Mouse (Mus musculus) left cerebral cortex, adult 9 months (tissue): ENCODE data around the gene Rce1.
"Not testable (repeated sequence)": the region's sequence is repeated elsewhere in the genome, so short reads cannot be mapped to it uniquely, and the experiment has no call there.

Experiments used
- DNase-seq, 2 experiments: peaks; one replicate each; pipeline ENCODE4 v3.0.0; 2022; ENCODE audit warnings: low spot score in 2 of 2

Rce1 gene

DNA sequence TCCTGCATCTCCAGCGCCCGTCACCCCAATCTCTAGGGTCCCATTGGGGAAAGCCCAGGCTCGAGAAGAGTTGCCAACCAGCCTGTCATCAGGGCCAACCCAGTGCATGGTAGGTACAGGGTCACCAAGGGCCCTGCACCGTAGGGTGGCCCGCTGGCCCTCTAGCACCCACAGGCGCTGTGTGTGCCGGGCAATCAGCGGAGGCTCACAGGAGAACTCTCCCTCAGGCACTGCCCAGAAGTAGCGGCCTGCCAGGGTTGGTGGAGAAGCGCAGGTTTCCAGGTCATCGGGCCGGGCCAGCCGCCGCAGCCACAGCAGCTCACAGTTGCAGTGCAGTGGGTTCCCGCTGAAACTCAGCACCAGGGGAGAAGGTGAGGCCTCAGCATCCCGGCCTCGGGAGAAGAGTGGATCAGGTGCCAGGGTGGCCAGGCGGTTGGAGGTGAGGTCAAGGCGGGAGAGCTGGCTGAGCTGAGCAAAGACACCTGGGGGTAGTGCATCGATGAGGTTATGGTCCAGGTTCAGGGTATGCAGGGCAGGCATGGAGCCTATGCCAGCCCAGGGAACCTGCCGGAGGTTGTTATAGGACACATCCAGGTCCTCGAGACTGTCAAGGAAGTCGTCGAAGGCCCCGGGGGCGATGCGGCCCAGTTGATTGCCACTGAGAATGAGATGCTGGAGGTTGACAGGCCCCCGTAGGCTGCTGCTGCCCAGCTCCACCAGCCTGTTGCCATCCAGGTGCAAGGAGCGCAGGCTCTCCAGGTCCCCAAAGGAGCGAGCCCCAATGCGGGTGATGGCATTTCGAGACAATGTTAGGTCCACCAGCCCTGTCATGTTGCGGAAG, 11.8 kb downstream of the Rce1 start:
- no peak for DNase-seq

DNA sequence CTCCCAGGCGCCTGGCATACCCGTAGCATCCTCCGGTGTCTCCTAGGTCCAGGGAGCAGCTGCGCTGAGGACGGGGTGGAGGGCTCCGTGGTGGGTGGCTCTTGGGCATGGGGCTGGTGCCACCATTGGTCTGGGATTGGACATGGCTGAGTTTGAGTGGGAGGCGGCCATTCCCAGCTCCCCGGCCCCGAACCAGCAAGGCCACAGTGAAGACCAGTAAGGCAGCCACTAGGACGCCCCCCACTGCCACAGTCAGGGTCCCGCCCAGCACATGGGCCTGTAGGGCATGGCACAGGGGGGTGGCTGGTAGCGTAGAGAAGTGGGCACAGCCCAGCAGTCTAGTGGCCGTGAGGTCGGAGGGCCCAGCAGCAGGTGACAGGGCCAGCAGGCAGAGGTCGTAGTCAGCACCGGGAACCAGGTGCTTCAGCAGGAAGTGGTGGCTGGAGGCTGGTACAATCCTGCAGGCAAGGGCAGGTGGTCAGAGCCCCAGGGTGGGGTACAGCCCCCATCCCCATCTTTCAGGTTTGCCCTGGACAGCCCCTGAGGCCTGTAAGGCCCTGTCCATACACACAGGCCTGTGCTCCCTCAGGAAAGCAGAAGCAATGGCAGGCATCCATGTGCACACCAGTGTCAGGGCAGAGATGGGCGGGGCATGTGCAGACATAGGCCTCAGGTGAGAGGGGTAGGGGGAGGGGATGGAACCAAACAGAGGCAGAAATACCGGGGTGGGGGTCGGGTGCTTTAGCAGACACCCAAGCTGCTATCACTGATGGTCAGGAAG, 13.1 kb downstream of the Rce1 start:
- no peak for DNase-seq

GRCm38 (mm10) chr19:4610109-4610508, 15.3 kb downstream of the Rce1 start:
- no peak for DNase-seq

DNA sequence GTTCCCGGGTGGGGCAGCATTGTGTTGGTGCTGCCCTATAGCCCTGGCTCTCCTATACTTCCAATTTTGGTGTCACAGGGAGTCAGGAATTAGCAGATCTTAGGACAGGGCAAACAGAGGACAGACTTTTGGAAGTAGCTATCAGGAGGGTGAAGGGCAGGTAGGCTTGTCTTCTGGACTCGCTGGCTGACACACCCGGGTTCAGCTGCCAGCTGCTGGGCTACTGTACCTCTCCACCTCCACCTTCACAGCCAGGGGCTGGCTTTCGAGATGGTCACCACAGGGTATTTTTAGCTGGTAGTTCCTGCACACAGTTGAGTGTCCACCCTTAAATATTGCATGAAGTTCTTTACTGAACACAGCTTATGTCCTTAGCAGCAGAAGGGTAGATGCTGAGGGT, 16.9 kb downstream of the Rce1 start:
- DNase-seq = no peak

GRCm38 (mm10) chr19:4607406-4607805, 18.0 kb downstream of the Rce1 start:
- no peak for DNase-seq

DNA sequence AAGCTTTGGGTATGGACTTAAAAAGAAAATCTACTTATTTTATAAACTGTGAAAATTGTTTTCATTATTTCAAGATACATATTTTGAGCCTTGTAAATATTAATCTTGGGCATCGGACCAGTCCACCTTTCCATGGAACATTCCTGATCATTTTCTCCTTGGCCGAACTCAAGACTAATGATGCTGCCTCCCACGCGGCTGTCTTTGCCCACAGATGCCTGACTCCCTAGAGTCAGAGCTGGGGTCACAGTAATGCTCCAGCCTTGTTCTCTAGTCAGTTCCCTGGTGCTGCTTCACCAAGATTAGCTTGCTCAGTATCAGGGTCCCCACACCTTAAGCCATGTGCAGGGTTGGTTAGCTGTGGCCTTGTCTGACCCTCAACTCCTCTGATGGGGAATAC, 19.8 kb downstream of the Rce1 start:
- DNase-seq = no peak

DNA sequence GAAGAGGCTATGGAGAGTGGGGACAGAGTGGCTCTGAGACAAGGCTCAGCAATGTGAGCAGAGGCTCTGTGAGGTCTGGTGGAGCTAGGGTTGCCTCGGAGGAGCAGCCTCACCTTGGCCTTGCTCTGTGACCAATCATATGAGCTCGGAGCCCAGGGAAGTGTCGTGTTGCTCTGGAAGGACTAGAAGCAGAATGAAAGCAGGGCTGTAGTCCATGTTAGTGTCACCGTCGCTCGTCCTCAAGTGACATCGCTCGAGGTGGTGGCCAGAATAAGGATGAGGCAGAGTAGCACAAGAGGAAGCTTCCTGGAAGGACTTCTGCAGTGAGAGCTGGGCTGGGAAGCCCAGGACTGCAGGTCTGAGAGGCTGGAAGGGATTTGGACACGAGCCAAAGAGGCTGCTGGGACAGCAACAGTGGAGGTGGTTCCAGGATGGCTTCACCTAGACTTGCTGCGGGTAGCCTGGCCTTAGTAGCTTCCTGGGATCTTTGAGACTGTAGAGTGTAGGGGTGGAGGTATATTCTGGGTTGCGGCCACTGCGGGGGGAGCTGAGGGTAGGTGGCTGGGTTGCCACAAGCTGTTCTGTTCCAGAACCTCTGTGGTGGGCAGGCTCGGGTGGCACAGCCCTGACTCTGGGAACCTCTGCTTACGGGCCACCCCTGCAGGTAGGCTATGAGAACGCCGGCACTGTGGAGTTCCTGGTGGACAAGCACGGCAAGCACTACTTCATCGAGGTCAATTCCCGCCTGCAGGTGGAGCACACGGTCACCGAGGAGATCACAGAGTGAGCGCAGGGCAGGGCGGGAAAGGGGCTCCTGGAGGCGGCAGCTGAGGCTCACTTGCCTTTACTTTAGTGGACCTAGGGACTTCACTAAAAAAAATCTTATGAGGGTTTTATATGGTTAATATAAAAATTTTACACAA, 21.4 kb downstream of the Rce1 start:
- DNase-seq = no peak

- no peak for DNase-seq
These were observed 23.0 kb downstream of the Rce1 start for GRCm38 (mm10) chr19:4602459-4602858.

DNA sequence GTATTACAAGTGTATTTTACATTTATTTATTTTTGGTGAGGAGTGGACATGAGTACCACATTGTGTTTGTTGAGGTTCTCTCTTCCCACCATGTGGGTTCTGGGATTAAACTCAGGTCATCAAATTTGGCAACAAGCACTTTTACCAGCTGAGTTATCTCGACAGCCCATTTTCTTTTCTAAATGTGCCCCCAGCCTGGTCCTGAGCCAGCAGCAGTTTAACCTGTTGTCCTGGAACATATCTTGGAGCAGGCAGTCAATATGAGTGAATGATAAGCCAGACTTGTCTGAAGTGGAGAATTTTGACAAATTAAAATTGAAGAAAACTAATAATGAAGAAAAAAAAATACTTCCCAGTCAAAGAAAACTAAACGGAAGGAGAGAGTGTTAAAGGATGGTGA, 29.4 kb downstream of the Rce1 start:
- no peak for DNase-seq

GRCm38 (mm10) chr19:4593792-4594522, 31.5 kb downstream of the Rce1 start:
- no peak for DNase-seq

DNA sequence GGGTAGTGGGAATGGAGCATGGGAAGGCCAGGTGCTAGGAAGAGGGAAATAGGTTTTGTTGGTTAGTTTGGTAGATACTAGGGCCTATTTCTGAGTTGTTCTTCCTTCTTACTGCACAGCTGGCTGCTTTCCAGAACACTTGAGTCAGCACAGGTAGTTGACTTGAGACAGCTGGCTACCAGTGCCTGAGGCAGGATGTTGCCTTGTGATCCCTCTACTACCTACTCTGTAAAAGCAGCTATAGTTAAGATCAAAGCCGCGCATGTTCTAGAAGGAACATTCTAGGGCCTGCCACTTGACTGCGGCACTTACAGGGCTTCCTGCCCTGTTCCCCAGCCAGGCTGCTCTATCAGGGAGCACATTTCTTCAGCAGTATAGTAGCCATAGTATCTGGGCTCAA, 35.4 kb downstream of the Rce1 start:
- DNase-seq = no peak

- no peak for DNase-seq
These were observed 36.4 kb downstream of the Rce1 start for GRCm38 (mm10) chr19:4589081-4589480.

- DNase-seq = no peak
These were observed 37.0 kb downstream of the Rce1 start for GRCm38 (mm10) chr19:4588430-4588829.

DNA sequence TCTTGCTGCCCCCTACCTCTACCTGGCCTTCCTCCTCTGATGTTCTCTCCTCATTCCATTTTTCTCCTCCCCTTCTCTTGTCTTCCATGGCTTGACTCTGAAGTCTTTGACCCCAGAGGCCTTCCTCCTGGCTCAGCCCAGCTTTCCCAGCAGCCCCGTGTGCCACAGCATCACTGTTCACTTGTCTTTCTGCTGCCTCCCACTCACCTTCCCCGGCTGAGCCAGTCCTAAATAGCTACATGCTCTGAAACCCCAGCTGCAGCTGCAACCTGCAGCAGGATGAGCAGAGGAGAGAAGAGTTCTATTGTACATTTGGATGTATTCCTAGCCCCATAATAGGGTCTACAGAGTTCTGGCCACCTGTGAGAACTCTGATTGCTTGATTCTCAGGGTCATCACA, 38.0 kb downstream of the Rce1 start:
- DNase-seq = peak; percentile 42 to 46

- not testable (repeated sequence) for DNase-seq
These were observed 38.7 kb downstream of the Rce1 start for GRCm38 (mm10) chr19:4586783-4587182.

- peak in 1 of 2 experiments; percentile 27 for DNase-seq
These were observed 41.6 kb downstream of the Rce1 start for GRCm38 (mm10) chr19:4583856-4584255.

DNA sequence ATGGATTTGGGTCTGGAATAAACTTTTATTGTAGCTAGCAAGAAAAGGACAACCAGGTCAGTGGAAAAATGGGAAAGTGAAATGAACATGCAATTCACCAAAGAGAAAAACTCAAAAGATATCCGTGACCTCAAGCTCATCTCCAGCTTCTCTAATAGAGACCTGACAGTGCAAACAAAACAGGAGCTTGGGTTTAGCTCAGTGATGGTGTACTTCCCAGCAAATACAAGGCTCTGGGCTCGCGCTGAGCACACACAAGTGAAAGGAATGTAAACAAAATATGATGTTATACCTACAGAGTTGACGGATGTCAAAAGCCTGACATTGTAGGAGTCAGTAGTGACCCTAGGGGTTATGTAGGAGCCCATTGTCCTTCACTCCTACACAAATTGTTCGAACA, 46.1 kb downstream of the Rce1 start:
- DNase-seq = no peak

- no peak for DNase-seq
These were observed 46.6 kb downstream of the Rce1 start for GRCm38 (mm10) chr19:4578799-4579198.

- DNase-seq = no peak
These were observed 52.2 kb downstream of the Rce1 start for GRCm38 (mm10) chr19:4573241-4573640.
